Mouse (Mus musculus) mouse embryonic stem cell (cell line): ENCODE measurements at regions not wholly inside any gene's neighbourhood (a gene's known extent, or its start where the extent isn't known, plus 50 kb on each side); places are given as distances from the start of the nearest gene placed in this dataset.

Experiments
- in situ Hi-C, 2 experiments: fragments of 300-500 bp; cut with MboI; formaldehyde crosslinking; loops; 1 replicate in 1 of 2; 3 replicates in 1 of 2; pipeline ENCODE4 v1.14.3; 2019 to 2020; ENCODE audit warnings: low sequenced_read_pairs in 2 of 2, low pct_unique_long_range_greater_than_20kb in 1 of 2, mixed read lengths in 1 of 2; ENCODE audit not compliant: unreplicated experiment in 1 of 2

- in situ Hi-C loops, result no loop called here
These were observed 61.7 kb downstream of the Thnsl1 start for GRCm38 (mm10) chr2:21267149-21267761.

- in situ Hi-C loops, result loop anchor here in 1 of 2 experiments (10.0 kb wide), 1 partner anchor 645 kb away; no protein-coding TSS in a partner anchor
These were observed 64.7 kb downstream of the Thnsl1 start for GRCm38 (mm10) chr2:21269989-21270846.

GRCm38 (mm10) chr2:21273416-21273815 lies 67.9 kb downstream of the Thnsl1 start:
- in situ Hi-C loops, result loop anchor here in 1 of 2 experiments (10.0 kb wide), 1 partner anchor 641 kb away; no protein-coding TSS in a partner anchor

- in situ Hi-C loops, result loop anchor here (10.0 to 25.0 kb wide), 2 partner anchors 637 to 639 kb away; no protein-coding TSS in a partner anchor
These were observed 69.8 kb downstream of the Thnsl1 start for GRCm38 (mm10) chr2:21275315-21275714.

DNA sequence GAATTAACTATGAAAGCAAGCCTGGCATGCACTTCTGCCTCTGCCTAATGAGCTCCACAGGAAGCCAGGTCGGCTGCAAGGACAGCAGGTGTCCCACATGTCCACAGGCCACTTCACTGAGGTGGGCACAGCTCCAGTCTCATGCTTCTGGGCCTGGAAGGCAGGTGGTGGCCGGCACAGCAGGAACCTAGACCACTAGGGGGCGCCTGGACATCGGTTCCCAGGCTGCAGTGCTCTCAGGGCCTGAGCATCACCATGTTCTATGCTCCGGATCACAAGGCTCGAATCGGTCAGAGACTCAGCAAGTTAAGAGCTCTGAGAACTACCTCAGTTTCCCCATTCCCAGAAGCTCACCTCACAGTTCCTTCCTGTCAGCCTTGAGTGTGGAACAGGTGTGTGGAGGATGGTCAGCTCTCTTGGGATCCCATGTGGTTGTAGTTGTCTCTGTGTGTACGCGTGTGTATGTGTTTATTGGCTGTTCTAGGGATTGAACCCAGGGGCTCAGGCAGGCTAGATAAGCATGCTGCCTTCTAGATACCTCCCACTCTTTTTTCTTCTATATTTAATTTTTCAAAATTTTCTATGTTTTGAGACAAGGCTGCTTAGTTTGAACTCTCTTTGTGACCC lies 75.4 kb downstream of the Thnsl1 start:
- in situ Hi-C loops, result loop anchor here in 1 of 2 experiments (25.0 kb wide), 1 partner anchor 631 kb away; no protein-coding TSS in a partner anchor

- in situ Hi-C loops, result loop anchor here in 1 of 2 experiments (25.0 kb wide), 1 partner anchor 630 kb away; no protein-coding TSS in a partner anchor
These were observed 77.1 kb downstream of the Thnsl1 start for GRCm38 (mm10) chr2:21282505-21283200.

GRCm38 (mm10) chr2:21284881-21285280 lies 79.4 kb downstream of the Thnsl1 start:
- in situ Hi-C loops, result loop anchor here in 1 of 2 experiments (25.0 kb wide), 1 partner anchor 627 kb away; no protein-coding TSS in a partner anchor

- in situ Hi-C loops, result loop anchor here in 1 of 2 experiments (25.0 kb wide), 1 partner anchor 625 kb away; no protein-coding TSS in a partner anchor
These were observed 79.6 kb upstream of the Gpr158 start for GRCm38 (mm10) chr2:21287786-21288185.

DNA sequence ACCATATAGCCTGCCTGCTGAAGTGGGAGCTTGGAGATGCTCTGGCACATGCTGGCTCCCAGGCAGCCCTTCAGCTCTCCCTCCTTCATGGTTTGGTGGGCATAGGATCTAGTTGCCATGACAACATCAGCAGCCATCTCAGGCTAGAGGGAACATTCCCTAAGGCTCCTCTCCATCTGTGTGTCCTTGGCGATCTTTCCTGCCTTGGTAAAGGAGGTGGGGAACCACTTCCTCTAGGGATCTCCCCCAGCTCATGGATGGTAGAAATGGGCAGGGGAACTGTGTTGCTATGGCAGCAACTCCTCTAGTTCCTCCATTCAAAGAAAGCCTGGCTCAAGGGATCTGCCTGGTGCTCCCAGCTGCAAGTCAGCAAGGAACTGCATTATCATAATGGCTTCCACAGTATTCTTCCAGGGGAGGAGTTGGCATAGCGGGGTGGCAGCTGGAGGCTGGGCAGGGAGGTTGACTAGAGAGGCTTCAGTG lies 74.6 kb upstream of the Gpr158 start:
- in situ Hi-C loops, result loop anchor here in 1 of 2 experiments (25.0 kb wide), 1 partner anchor 620 kb away; no protein-coding TSS in a partner anchor

DNA sequence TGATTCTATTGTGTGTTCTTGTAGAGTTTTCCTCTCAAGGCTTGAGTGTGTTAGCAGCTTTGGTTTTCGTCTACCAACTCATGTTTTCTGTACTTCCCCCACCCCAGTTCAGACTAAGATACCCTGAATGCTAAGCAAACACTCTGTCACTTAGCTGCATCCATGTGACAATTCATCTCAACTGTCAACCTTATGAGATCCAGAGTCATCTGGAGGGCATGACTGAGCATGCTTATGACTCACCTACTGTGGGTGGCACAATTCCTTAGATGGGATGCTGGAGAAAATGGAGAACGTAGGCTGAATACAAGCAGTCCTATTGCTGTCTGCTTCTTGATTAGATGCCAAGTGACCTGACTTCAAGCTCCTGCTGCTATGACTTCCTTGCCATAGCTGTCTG lies 73.3 kb upstream of the Gpr158 start:
- in situ Hi-C loops, result loop anchor here in 1 of 2 experiments (25.0 kb wide), 1 partner anchor 618 kb away; no protein-coding TSS in a partner anchor

DNA sequence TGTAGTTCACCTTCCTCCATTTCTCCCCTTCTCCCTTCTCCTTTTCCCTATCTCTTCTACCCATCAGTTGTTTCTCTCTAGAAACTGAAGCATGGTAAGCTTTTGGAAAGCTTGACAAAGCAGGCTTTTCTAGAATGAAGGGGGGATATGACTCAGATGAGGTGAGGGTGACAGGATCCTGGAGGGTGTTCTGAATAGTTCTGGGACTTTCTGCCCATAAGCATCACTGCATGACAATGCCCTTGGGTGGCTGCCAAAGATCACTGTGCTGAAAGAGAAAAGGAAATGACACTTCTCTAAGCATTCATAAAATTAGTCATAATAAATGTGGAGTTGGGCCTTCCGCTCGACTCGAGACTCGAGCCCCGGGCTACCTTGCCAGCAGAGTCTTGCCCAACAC lies 67.7 kb upstream of the Gpr158 start:
- in situ Hi-C loops, result loop anchor here in 1 of 2 experiments (25.0 kb wide), 1 partner anchor 613 kb away; no protein-coding TSS in a partner anchor
